Mouse (Mus musculus) heart, adult 11 months (tissue): Measurements from ENCODE around the gene Zfp839.

Experiments used
- DNase-seq: peaks from one replicate; pipeline ENCODE4 v3.0.0; 2022

Zfp839 gene

GRCm38 (mm10) chr12:110850010-110850928 is at the start of gene Zfp839:
Zfp839 (plus strand) TSS chr12:110850253.
- DNase-seq, result peak; percentile 99

- peak; percentile 88 for DNase-seq
These were observed 48.1 kb upstream of the Zfp839 start for GRCm38 (mm10) chr12:110801876-110802464.

GRCm38 (mm10) chr12:110802674-110803297 is 47.3 kb upstream of the Zfp839 start:
- peak; percentile 66 for DNase-seq

- DNase-seq, result peak; percentile 85
These were observed 45.8 kb upstream of the Zfp839 start for GRCm38 (mm10) chr12:110804261-110804660.

- DNase-seq, result peak; percentile 93
These were observed 43.6 kb upstream of the Zfp839 start for GRCm38 (mm10) chr12:110806301-110806970.

- no peak for DNase-seq
These were observed 41.6 kb upstream of the Zfp839 start for GRCm38 (mm10) chr12:110808430-110808829.

GRCm38 (mm10) chr12:110808848-110809247 is 41.2 kb upstream of the Zfp839 start:
- DNase-seq, result peak; percentile 87

- DNase-seq, result no peak
These were observed 36.9 kb upstream of the Zfp839 start for GRCm38 (mm10) chr12:110813132-110813531.

GRCm38 (mm10) chr12:110813624-110814023 is 36.4 kb upstream of the Zfp839 start:
- DNase-seq, result no peak

GRCm38 (mm10) chr12:110814924-110815323 is 35.1 kb upstream of the Zfp839 start:
- DNase-seq, result no peak

- no peak for DNase-seq
These were observed 33.2 kb upstream of the Zfp839 start for GRCm38 (mm10) chr12:110816833-110817232.

- no peak for DNase-seq
These were observed 30.7 kb upstream of the Zfp839 start for GRCm38 (mm10) chr12:110819367-110819766.

- no peak for DNase-seq
These were observed 28.3 kb upstream of the Zfp839 start for GRCm38 (mm10) chr12:110821787-110822186.

- no peak for DNase-seq
These were observed 27.7 kb upstream of the Zfp839 start for GRCm38 (mm10) chr12:110822366-110822765.

- DNase-seq, result no peak
These were observed 21.1 kb upstream of the Zfp839 start for GRCm38 (mm10) chr12:110828908-110829307.

GRCm38 (mm10) chr12:110830293-110831024 is 19.6 kb upstream of the Zfp839 start:
- no peak for DNase-seq

GRCm38 (mm10) chr12:110835182-110835581 is 14.9 kb upstream of the Zfp839 start:
- no peak for DNase-seq

- no peak for DNase-seq
These were observed 13.3 kb upstream of the Zfp839 start for GRCm38 (mm10) chr12:110836729-110837128.

GRCm38 (mm10) chr12:110837192-110837841 is 12.7 kb upstream of the Zfp839 start:
- no peak for DNase-seq

- no peak for DNase-seq
These were observed 12.2 kb upstream of the Zfp839 start for GRCm38 (mm10) chr12:110837850-110838249.

GRCm38 (mm10) chr12:110840348-110841198 is 9.5 kb upstream of the Zfp839 start, which contains the start of gene Mok:
Mok (minus strand) TSS chr12:110840939.
- peak; percentile 100 for DNase-seq
